Mouse (Mus musculus) stomach, embryonic 14.5 days (tissue): ENCODE measurements around the gene Agmat. TPM values are rescaled to one million over a fixed set of nuclear protein-coding genes. Genes with fewer than 3 reads are reported as not detected.

Experiments
- ATAC-seq: fragments of 200-750 bp; cut with Nextera tagmentation; 2 replicates; pipeline ENCODE4 v1.8.0; 2017; ENCODE audit warnings: low read depth, moderate TSS enrichment; ENCODE audit not compliant: insufficient number of reproducible peaks, insufficient read depth, low FRiP score
- H3K27ac ChIP-seq: fragments of 300-500 bp; sonication (generic); 2 replicates; pipeline ENCODE4 v1.5.1; 2014; ENCODE audit warnings: mild to moderate bottlenecking, low read length, moderate library complexity, mixed read lengths
- H3K27me3 ChIP-seq: fragments of 300-500 bp; sonication (generic); 2 replicates; pipeline ENCODE4 v1.6.1; 2014; ENCODE audit warnings: low read length, control low read depth, mixed read lengths; ENCODE audit not compliant: control insufficient read depth, insufficient read depth
- H3K36me3 ChIP-seq: fragments of 300-500 bp; sonication (generic); 2 replicates; pipeline ENCODE4 v1.6.1; 2014; ENCODE audit warnings: mild to moderate bottlenecking, control low read depth, low read length, moderate library complexity, mixed read lengths; ENCODE audit not compliant: control insufficient read depth, insufficient read depth
- H3K4me1 ChIP-seq: fragments of 300-500 bp; sonication (generic); 2 replicates; pipeline ENCODE4 v1.6.1; 2014; ENCODE audit warnings: low read length, control low read depth, mixed read lengths; ENCODE audit not compliant: control insufficient read depth, insufficient read depth
- H3K4me2 ChIP-seq: fragments of 300-500 bp; sonication (generic); replicated peaks from 2 replicates; pipeline ENCODE4 v1.6.1; 2014; ENCODE audit warnings: low read depth, low read length, control low read depth
- H3K4me3 ChIP-seq: fragments of 300-500 bp; sonication (generic); 2 replicates; pipeline ENCODE4 v1.5.1; 2014; ENCODE audit warnings: low read depth, low read length, control low read depth
- H3K9ac ChIP-seq: fragments of 300-500 bp; sonication (generic); replicated peaks from 2 replicates; pipeline ENCODE4 v1.6.1; 2014; ENCODE audit warnings: low read depth, mild to moderate bottlenecking, control low read depth, low read length, moderate library complexity, mixed read lengths
- H3K9me3 ChIP-seq: fragments of 300-500 bp; sonication (generic); 2 replicates; pipeline ENCODE4 v1.6.1; 2016; ENCODE audit warnings: low read depth, low read length, control low read depth; ENCODE audit not compliant: control insufficient read depth
- WGBS: fragments of 180-500 bp; shearing (Covaris S2); extraction: QIAGEN DNeasy Blood & Tissue Kit; methylation state at CpG from one replicate; pipeline ENCODE4 v1.1.7; 2014; 5-methylcytosine and 5-hydroxymethylcytosine counted together
- polyA plus RNA-seq: library from polyadenylated mRNA; unstranded; fragments of >200 nt; fragmentation: Nextera tagmentation; extraction: Ambion mirVana; gene quantifications from 2 replicates; pipeline ENCODE4 v1.2.1, GENCODE M21; 2014

Agmat gene
- not detected in 2 replicates for polyA plus RNA-seq

DNA sequence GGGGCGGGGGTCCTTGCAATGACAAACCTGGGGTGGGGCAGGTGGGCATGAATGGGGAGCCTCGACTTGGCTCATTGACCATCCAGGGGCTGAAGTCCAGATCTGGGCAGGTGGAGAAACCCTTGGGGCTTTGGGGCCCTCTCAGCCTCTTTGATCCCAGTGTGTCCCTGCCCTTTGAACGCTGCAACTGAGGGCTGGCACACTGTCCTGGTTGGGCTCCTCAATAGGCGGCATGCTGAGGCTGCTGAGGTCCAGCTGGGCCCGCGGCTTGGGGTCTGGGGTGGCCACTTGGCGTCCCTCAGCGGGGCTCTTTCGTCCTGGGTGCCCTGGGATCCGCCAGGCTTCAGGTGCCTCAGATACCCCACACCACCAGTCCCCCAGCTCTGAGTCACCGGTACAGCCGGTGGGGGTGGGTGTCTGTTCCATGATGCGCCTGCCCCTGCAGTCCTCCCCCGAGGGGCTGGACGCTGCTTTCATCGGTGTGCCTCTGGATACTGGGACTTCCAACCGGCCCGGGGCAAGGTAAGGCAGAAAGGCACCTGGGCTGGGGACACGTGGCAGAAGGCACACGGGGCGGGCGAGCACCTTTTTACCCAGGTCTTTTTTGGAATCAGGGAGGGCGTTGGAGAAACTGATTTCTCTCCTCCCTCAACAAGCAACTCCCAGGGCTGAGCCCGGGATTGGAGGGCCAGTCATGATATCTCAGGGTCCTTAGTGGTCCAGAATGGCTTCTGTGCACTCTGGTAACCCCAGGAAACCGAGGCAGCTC lies at the start of gene Agmat:
Gene Agmat (plus strand): TSS at position 95 of the 769 bp plus-strand sequence.
- Histone ChIP-seq H3K27ac (no peak within 1 kb of the TSS), H3K36me3 (no peaks in the 10 kb centered on the region), H3K4me1 (no peaks in the 10 kb centered on the region), H3K9me3 (no peaks in the 10 kb centered on the region), H3K4me3 (no peak within 1 kb of the TSS), H3K4me2 (no peak within 1 kb of the TSS), H3K27me3 (no peaks in the 10 kb centered on the region), H3K9ac (no peak within 1 kb of the TSS)
- 23% methylated on average over 25 of the region's 25 CpGs for WGBS
- ATAC-seq, result no peak

DNA sequence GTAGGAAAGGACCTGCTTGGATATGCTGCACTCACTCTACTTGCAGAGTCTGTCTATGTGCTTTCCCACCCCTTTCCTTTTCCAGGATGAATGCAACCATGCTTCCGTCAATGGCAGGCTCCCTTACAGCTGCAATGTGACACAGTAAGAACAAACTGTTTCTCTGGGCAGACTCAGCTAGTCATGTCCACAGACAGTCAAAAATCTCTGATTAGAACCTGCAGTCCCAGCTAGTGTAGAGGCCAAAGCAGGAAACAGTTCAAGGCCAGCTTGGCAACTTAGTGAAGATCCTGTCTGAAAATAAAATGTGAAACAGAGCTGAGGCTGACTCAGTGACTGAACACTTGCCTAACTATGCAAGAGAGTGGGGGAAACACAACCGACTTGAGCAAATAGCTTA lies 41.8 kb upstream of the Agmat start:
- H3K4me3 ChIP-seq, result no peak overlapping the region
- H3K27ac ChIP-seq, result no peak overlapping the region
- no peaks in the 10 kb centered on the region for H3K9me3 ChIP-seq
- no peaks in the 10 kb centered on the region for H3K4me1 ChIP-seq
- no peaks in the 10 kb centered on the region for H3K27me3 ChIP-seq
- no peak overlapping the region for H3K9ac ChIP-seq
- H3K4me2 ChIP-seq, result no peak overlapping the region
- H3K36me3 ChIP-seq, result peaks cover 92% of the 10 kb centered on the region
- WGBS, result 97% methylated on average over 2 of the region's 2 CpGs
- ATAC-seq, result no peak

DNA sequence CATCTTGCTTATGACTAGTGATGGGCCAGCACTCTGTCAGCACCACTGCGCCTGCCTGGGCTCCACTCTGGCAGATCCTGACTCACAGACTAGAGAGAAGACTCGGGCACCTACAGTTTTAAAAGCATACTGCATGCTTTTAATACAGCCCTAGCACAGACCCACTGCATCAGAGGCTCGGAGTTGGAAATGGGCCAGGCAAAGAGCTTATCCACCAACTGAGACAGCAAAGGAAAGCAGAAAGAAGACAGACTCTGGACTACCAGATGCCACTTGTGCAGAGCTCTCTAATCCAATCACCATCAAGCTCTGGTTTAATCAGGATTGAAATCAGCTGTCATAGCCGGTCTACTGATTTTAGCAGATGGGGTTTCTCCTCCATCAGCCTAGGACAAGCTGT lies 41.1 kb upstream of the Agmat start:
- peaks cover 89% of the 10 kb centered on the region for H3K36me3 ChIP-seq
- no peaks in the 10 kb centered on the region for H3K27me3 ChIP-seq
- H3K4me2 ChIP-seq, result no peak overlapping the region
- ATAC-seq, result peak; percentile 49; the same call in 1 of the 2 replicates
- no peak overlapping the region for H3K9ac ChIP-seq
- no peaks in the 10 kb centered on the region for H3K9me3 ChIP-seq
- no peaks in the 10 kb centered on the region for H3K4me1 ChIP-seq
- no peak overlapping the region for H3K27ac ChIP-seq
- 79% methylated on average over 4 of the region's 4 CpGs for WGBS
- no peak overlapping the region for H3K4me3 ChIP-seq

DNA sequence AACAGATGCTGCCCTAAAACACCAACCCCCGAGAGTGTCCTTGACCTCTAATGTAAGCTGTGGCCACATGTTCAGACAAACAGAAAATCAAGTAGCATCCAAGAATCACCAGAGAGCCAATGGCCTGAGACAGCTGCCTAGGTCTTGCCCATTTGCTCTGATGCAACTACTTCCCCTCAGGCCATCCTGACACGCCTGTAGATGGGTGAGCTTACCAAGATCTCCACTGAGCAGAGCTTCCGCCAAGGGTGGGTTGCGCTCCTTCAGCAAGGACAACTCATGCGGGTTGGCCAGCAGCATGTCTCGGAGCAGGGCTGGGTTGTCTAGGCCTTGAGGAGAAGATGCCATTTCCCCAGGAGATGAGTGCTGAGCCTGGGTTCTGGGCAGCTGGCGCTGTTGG lies 38.5 kb upstream of the Agmat start:
- Histone ChIP-seq H3K9ac (no peak overlapping the region), H3K9me3 (no peaks in the 10 kb centered on the region), H3K27ac (no peak overlapping the region), H3K4me3 (no peak overlapping the region), H3K4me1 (no peaks in the 10 kb centered on the region), H3K4me2 (no peak overlapping the region), H3K36me3 (peaks cover 78% of the 10 kb centered on the region), H3K27me3 (no peaks in the 10 kb centered on the region)
- 89% methylated on average over 7 of the region's 7 CpGs for WGBS
- no peak for ATAC-seq

DNA sequence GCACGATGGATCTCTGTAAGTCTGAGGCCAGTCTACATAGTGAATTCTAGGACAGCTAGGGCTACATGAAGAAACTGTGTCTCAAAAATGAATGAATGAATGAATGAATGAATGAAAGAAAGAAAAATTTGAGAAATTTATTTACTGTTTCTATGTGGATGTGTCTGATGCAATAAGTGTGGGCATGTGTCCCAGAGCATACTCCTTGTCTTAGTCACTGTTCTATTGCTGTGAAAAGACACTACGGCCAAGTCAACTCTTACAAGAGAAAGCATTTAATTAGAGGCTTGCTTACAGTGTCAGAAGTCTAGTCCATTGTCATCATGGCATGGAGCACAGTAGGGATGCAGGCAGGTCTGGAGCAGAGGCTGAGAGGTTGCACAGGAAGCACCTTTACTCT lies 37.5 kb upstream of the Agmat start:
- Histone ChIP-seq H3K36me3 (peaks cover 68% of the 10 kb centered on the region), H3K27me3 (no peaks in the 10 kb centered on the region), H3K4me3 (no peak overlapping the region), H3K27ac (no peak overlapping the region), H3K4me2 (no peak overlapping the region), H3K9me3 (no peaks in the 10 kb centered on the region), H3K4me1 (no peaks in the 10 kb centered on the region), H3K9ac (no peak overlapping the region)
- ATAC-seq, result no peak
- WGBS, result 94% methylated on average over 2 of the region's 2 CpGs

DNA sequence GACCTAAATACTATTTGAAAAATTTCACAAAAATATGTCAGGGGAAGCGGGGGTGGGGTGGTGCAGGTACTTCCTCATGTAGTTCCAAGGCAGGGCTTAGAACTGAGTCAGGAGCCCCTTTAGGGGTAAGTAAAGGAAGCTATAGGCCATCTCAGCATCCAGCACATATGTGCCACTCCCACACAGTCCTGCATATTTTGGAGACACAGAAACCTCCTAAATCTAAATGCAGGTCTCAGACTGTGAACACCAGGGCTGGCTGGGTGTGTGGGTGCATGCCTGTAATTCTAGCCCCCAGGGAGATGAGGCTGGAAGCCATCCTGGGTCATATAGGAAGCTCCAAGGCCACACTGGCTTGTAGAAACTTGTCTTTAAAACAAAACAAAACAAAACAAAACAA lies 35.2 kb upstream of the Agmat start:
- Histone ChIP-seq H3K9ac (no peak overlapping the region), H3K9me3 (no peaks in the 10 kb centered on the region), H3K4me3 (no peak overlapping the region), H3K27me3 (no peaks in the 10 kb centered on the region), H3K36me3 (peaks cover 49% of the 10 kb centered on the region), H3K4me2 (no peak overlapping the region), H3K4me1 (0 out of 2 replicates have a peak, but pooled peaks cover 5% of the 10 kb centered on the region), H3K27ac (no peak overlapping the region)
- ATAC-seq, result no peak
- WGBS, result 100% methylated on average over 1 of the region's 1 CpGs

DNA sequence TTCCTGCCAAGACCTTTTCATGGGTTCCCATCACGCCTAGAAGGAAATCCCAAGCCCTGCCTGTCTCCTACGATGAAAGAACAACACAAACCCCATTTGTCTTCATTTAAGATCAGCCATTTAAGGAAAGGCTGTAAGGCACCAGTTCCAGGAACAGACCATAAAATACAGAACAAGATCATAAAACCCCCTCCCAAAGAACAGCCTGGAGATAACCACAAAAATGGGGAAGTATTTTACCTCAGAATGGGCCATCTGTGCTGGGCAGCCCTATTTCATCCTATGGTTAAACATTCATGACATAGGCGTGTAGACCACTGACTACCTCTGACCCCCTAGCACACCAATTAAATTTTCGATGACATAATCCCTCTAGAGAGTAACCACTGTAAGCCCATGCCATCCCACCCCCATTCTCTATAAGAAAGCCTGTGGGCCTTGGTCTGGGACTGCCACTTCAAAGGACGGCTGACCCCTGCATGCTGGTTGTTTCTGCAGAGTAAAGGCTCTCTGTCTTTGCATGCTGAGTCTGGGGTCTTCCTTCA lies 32.8 kb upstream of the Agmat start:
- H3K27me3 ChIP-seq, result no peaks in the 10 kb centered on the region
- H3K9me3 ChIP-seq, result no peaks in the 10 kb centered on the region
- ATAC-seq, result no peak
- H3K27ac ChIP-seq, result no peak overlapping the region
- H3K4me1 ChIP-seq, result 0 out of 2 replicates have a peak, but pooled peaks cover 5% of the 10 kb centered on the region
- H3K9ac ChIP-seq, result no peak overlapping the region
- WGBS, result 76% methylated on average over 5 of the region's 5 CpGs
- no peak overlapping the region for H3K4me2 ChIP-seq
- peaks cover 28% of the 10 kb centered on the region for H3K36me3 ChIP-seq
- H3K4me3 ChIP-seq, result no peak overlapping the region

DNA sequence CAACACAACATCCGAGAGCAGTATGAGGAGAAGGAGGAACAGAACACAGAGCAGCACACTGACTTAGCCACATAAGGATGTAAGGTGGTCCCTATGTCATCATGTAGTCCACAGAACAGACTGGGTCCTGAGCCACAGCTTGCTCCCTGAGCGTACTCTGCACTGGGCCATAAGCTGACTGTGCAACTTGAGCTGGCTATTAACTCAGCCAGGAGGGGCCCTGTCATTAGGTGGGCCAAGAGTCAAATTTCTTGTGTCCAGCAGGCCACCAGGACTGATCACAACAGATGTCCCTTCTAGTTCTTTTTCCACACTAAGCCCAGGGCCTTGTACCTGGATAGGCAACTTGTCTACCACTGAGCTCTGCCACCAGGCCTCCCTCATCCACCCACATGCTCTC lies 31.4 kb upstream of the Agmat start:
- Histone ChIP-seq H3K36me3 (peaks cover 19% of the 10 kb centered on the region), H3K9ac (no peak overlapping the region), H3K9me3 (no peaks in the 10 kb centered on the region), H3K4me2 (no peak overlapping the region), H3K4me1 (0 out of 2 replicates have a peak, but pooled peaks cover 11% of the 10 kb centered on the region), H3K4me3 (no peak overlapping the region), H3K27ac (no peak overlapping the region), H3K27me3 (no peaks in the 10 kb centered on the region)
- no peak for ATAC-seq
- 65% methylated on average over 2 of the region's 2 CpGs for WGBS
